Mouse (Mus musculus) liver, embryonic 13.5 days (tissue): Measurements from ENCODE around the gene Gm14781. TPM values are rescaled to one million over a fixed set of nuclear protein-coding genes. Genes with fewer than 3 reads are reported as not detected.
"Not testable (repeated sequence)": the region's sequence is repeated elsewhere in the genome, so short reads cannot be mapped to it uniquely, and the experiment has no call there.

Experiments used
- ATAC-seq: fragments of 200-750 bp; cut with Nextera tagmentation; 2 replicates; pipeline ENCODE4 v1.8.0; 2017; ENCODE audit warnings: low read depth, mild to moderate bottlenecking, moderate number of reproducible peaks, moderate library complexity
- DNase-seq: peaks from one replicate; pipeline ENCODE4 v3.0.0; 2022
- H3K27ac ChIP-seq: fragments of 300-500 bp; sonication (generic); 2 replicates; pipeline ENCODE4 v1.5.1; 2015; ENCODE audit warnings: moderate library complexity, mild to moderate bottlenecking, inconsistent platforms
- H3K27me3 ChIP-seq: fragments of 300-500 bp; sonication (generic); 2 replicates; pipeline ENCODE4 v1.6.1; 2015; ENCODE audit warnings: mild to moderate bottlenecking, inconsistent platforms
- H3K36me3 ChIP-seq: fragments of 300-500 bp; sonication (generic); 2 replicates; pipeline ENCODE4 v1.6.1; 2015; ENCODE audit warnings: mild to moderate bottlenecking, inconsistent platforms
- H3K4me1 ChIP-seq: fragments of 300-500 bp; sonication (generic); replicated peaks from 2 replicates; pipeline ENCODE4 v1.6.1; 2015; ENCODE audit warnings: inconsistent platforms
- H3K4me2 ChIP-seq: fragments of 300-500 bp; sonication (generic); 2 replicates; pipeline ENCODE4 v1.6.1; 2015; ENCODE audit warnings: inconsistent platforms, mild to moderate bottlenecking, moderate library complexity
- H3K4me3 ChIP-seq: fragments of 300-500 bp; sonication (generic); replicated peaks from 2 replicates; pipeline ENCODE4 v1.5.1; 2015; ENCODE audit warnings: mild to moderate bottlenecking, inconsistent platforms
- H3K9ac ChIP-seq: fragments of 300-500 bp; sonication (generic); 2 replicates; pipeline ENCODE4 v1.6.1; 2015; ENCODE audit warnings: mild to moderate bottlenecking, inconsistent platforms
- H3K9me3 ChIP-seq: fragments of 300-500 bp; sonication (generic); replicated peaks from 2 replicates; pipeline ENCODE4 v1.6.1; 2016; ENCODE audit warnings: inconsistent platforms
- WGBS: fragments of 180-500 bp; shearing (Covaris S2); methylation state at CpG from one replicate; pipeline ENCODE4 v1.1.7; 2015; ENCODE audit not compliant: insufficient replicate concordance; 5-methylcytosine and 5-hydroxymethylcytosine counted together
- polyA plus RNA-seq: library from polyadenylated mRNA; unstranded; fragments of >200 nt; fragmentation: Nextera tagmentation; extraction: Ambion mirVana; gene quantifications from 2 replicates; pipeline ENCODE4 v1.2.1, GENCODE M21; 2015

Gene Gm14781
- polyA plus RNA-seq = not detected in 2 replicates

GRCm38 (mm10) chrX:91631894-91632293 is at the start of gene Gm14781:
TSS of gene Gm14781 (plus strand) at chrX:91632194.
- H3K27ac ChIP-seq, DNase-seq, H3K4me2 ChIP-seq, H3K4me1 ChIP-seq, ATAC-seq, H3K9me3 ChIP-seq, H3K9ac ChIP-seq, H3K27me3 ChIP-seq, H3K36me3 ChIP-seq, H3K4me3 ChIP-seq: not testable (repeated sequence)
- 26% methylated on average over 1 of the region's 1 CpGs for WGBS

GRCm38 (mm10) chrX:91654964-91655575 is 23.1 kb downstream of the Gm14781 start:
- H3K27ac ChIP-seq = not testable (repeated sequence)

More at GRCm38 (mm10) chrX:91654964-91655575, 23.1 kb downstream of the Gm14781 start:
- not testable (repeated sequence) for H3K4me3 ChIP-seq, DNase-seq, ATAC-seq, H3K4me2 ChIP-seq, H3K4me1 ChIP-seq, H3K9ac ChIP-seq, H3K9me3 ChIP-seq, H3K36me3 ChIP-seq, H3K27me3 ChIP-seq

Other genes with a start within 250 kb of the Gm14781 start
- not detected in 2 replicates for gene Gm5072, start 239.7 kb upstream of the Gm14781 start, polyA plus RNA-seq
- gene Gm8914, start 152.1 kb upstream of the Gm14781 start, polyA plus RNA-seq = not detected in 2 replicates
- not detected in 2 replicates for gene 1700084M14Rik, start 56.3 kb upstream of the Gm14781 start, polyA plus RNA-seq
- not detected in 2 replicates for gene Mageb5, start 150.8 kb downstream of the Gm14781 start, polyA plus RNA-seq